Mouse (Mus musculus) lung, embryonic 16.5 days (tissue): ENCODE measurements around the gene Mgat3. TPM values are rescaled to one million over a fixed set of nuclear protein-coding genes. Genes with fewer than 3 reads are reported as not detected.

ENCODE experiments used
- ATAC-seq: fragments of 200-750 bp; cut with Nextera tagmentation; 2 replicates; pipeline ENCODE4 v1.8.0; 2017; ENCODE audit warnings: low read depth, mild to moderate bottlenecking, moderate library complexity
- H3K27ac ChIP-seq: fragments of 300-500 bp; sonication (generic); 2 replicates; pipeline ENCODE4 v1.5.1; 2014; ENCODE audit warnings: mild to moderate bottlenecking, control low read depth, low read length
- H3K27me3 ChIP-seq: fragments of 300-500 bp; sonication (generic); 2 replicates; pipeline ENCODE4 v1.6.1; 2014; ENCODE audit warnings: low read depth, low read length, mixed read lengths; ENCODE audit not compliant: control insufficient read depth, insufficient read depth
- H3K36me3 ChIP-seq: fragments of 300-500 bp; sonication (generic); 2 replicates; pipeline ENCODE4 v1.6.1; 2014; ENCODE audit warnings: low read length; ENCODE audit not compliant: control insufficient read depth, insufficient read depth
- H3K4me1 ChIP-seq: fragments of 300-500 bp; sonication (generic); replicated peaks from 2 replicates; pipeline ENCODE4 v1.6.1; 2014; ENCODE audit warnings: low read length, mixed read lengths; ENCODE audit not compliant: control insufficient read depth, insufficient read depth
- H3K4me2 ChIP-seq: fragments of 300-500 bp; sonication (generic); 2 replicates; pipeline ENCODE4 v1.6.1; 2014; ENCODE audit warnings: low read depth, low read length, control low read depth
- H3K4me3 ChIP-seq: fragments of 300-500 bp; sonication (generic); 2 replicates; pipeline ENCODE4 v1.5.1; 2014; ENCODE audit warnings: mild to moderate bottlenecking, low read length, control low read depth
- H3K9ac ChIP-seq: fragments of 300-500 bp; sonication (generic); 2 replicates; pipeline ENCODE4 v1.6.1; 2014; ENCODE audit warnings: low read length, control low read depth
- H3K9me3 ChIP-seq: fragments of 300-500 bp; sonication (generic); 2 replicates; pipeline ENCODE4 v1.6.1; 2016; ENCODE audit warnings: low read length; ENCODE audit not compliant: control insufficient read depth
- WGBS: fragments of 180-500 bp; shearing (Covaris S2); extraction: QIAGEN DNeasy Blood & Tissue Kit; methylation state at CpG from one replicate; pipeline ENCODE4 v1.1.7; 2014; 5-methylcytosine and 5-hydroxymethylcytosine counted together
- polyA plus RNA-seq: library from polyadenylated mRNA; unstranded; fragments of >200 nt; fragmentation: Nextera tagmentation; extraction: Ambion mirVana; gene quantifications from 2 replicates; pipeline ENCODE4 v1.2.1, GENCODE M21; 2015

Mgat3 gene
- polyA plus RNA-seq, 1 experiment from 2014 or later: 4.3 TPM

- ATAC-seq: no peak
- no peak overlapping the region for H3K27ac ChIP-seq
- H3K9me3 ChIP-seq: no peaks in the 10 kb centered on the region
- H3K36me3 ChIP-seq: peaks cover 48% of the 10 kb centered on the region
- no peaks in the 10 kb centered on the region for H3K27me3 ChIP-seq
- H3K4me3 ChIP-seq: no peak overlapping the region
- H3K4me1 ChIP-seq: no peaks in the 10 kb centered on the region; the same call in 1 of the 2 replicates
- H3K4me2 ChIP-seq: no peak overlapping the region
- WGBS: 94% methylated on average over 12 of the region's 12 CpGs
- H3K9ac ChIP-seq: no peak overlapping the region
These were observed 74.6 kb downstream of the Mgat3 start for GRCm38 (mm10) chr15:80248135-80248534.

DNA sequence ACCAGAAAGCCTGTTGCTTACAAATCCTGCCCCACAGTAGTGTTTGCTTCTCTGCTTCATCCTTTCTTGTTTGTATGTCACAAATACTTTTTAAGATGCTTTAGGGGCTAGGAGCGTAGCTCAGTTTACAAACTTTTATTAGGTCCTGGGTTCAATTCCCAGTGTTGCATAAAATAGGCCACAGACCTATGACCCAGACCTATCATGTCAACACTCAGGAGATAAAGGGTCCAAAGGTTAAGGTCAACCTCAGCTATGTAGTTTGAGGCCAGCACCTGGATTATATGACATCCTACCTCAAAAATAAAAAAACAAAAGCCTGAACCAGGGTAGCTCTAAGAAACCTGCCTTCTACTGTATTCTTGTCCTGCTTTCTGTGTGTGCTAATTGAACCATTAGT is 75.1 kb downstream of the Mgat3 start:
- whole genome bisulfite sequencing: 80% methylated on average over 1 of the region's 1 CpGs

GRCm38 (mm10) chr15:80249672-80250071 is 76.2 kb downstream of the Mgat3 start:
- Histone ChIP-seq H3K36me3 (peaks cover 42% of the 10 kb centered on the region), H3K9me3 (no peaks in the 10 kb centered on the region), H3K27ac (no peak overlapping the region), H3K4me1 (peaks cover 9% of the 10 kb centered on the region), H3K27me3 (no peaks in the 10 kb centered on the region), H3K4me2 (no peak overlapping the region), H3K4me3 (no peak overlapping the region), H3K9ac (no peak overlapping the region)
- no peak for ATAC-seq
- 91% methylated on average over 10 of the region's 10 CpGs for WGBS

More for the DNA sequence above, 75.1 kb downstream of the Mgat3 start:
- Histone ChIP-seq H3K4me1 (peaks cover under 1% of the 10 kb centered on the region), H3K9ac (no peak overlapping the region), H3K36me3 (peaks cover 48% of the 10 kb centered on the region), H3K27ac (no peak overlapping the region), H3K9me3 (no peaks in the 10 kb centered on the region), H3K4me2 (no peak overlapping the region), H3K27me3 (no peaks in the 10 kb centered on the region), H3K4me3 (no peak overlapping the region)
- ATAC-seq: no peak

- no peak overlapping the region for H3K4me2 ChIP-seq
- no peaks in the 10 kb centered on the region for H3K9me3 ChIP-seq
- peaks cover 9% of the 10 kb centered on the region for H3K4me1 ChIP-seq
- H3K36me3 ChIP-seq: peaks cover 41% of the 10 kb centered on the region
- 66% methylated on average over 6 of the region's 6 CpGs for WGBS
- H3K9ac ChIP-seq: no peak overlapping the region
- H3K27me3 ChIP-seq: no peaks in the 10 kb centered on the region
- no peak overlapping the region for H3K4me3 ChIP-seq
- ATAC-seq: no peak
- H3K27ac ChIP-seq: no peak overlapping the region
These were observed 77.1 kb downstream of the Mgat3 start for GRCm38 (mm10) chr15:80250586-80250985.

GRCm38 (mm10) chr15:80253530-80253929 is 80.0 kb downstream of the Mgat3 start:
- no peak overlapping the region for H3K4me3 ChIP-seq
- H3K36me3 ChIP-seq: peaks cover 44% of the 10 kb centered on the region
- 30% methylated on average over 2 of the region's 2 CpGs for WGBS
- ATAC-seq: no peak
- H3K4me1 ChIP-seq: peaks cover 25% of the 10 kb centered on the region
- peak overlapping the region; percentile 98 for H3K27ac ChIP-seq
- H3K9ac ChIP-seq: no peak overlapping the region
- no peaks in the 10 kb centered on the region for H3K27me3 ChIP-seq
- no peaks in the 10 kb centered on the region for H3K9me3 ChIP-seq
- no peak overlapping the region for H3K4me2 ChIP-seq

DNA sequence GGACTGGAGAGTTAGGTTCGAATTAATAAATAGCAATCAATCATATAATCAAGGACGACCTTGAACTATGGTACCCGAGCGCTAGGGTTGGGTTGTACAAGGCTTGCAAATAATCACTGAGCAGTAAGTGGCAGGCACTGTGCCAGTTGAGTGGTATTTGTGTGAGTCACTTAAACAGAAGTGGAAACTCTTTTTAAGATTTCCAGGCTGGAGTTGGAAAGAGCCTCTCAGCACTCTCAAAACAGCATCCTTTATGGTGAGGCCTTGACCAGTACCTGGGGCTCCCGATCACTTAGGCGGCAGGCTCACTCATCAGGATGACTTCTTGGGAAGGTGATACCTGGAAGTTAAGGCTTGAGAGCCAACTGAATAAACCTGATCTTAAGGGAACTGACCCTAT is 80.7 kb downstream of the Mgat3 start:
- peaks cover 25% of the 10 kb centered on the region for H3K4me1 ChIP-seq
- 34% methylated on average over 6 of the region's 6 CpGs for WGBS

GRCm38 (mm10) chr15:80254847-80255645 is 81.5 kb downstream of the Mgat3 start, which contains the start of gene Atf4:
Atf4 (plus strand) TSS chr15:80255184.
- WGBS: under 1% methylated on average over 62 of the region's 62 CpGs
- Histone ChIP-seq H3K27me3 (no peaks in the 10 kb centered on the region), H3K9me3 (no peaks in the 10 kb centered on the region), H3K4me1 (peaks cover 25% of the 10 kb centered on the region), H3K9ac (peak within 1 kb of the TSS; percentile 100), H3K4me2 (peak within 1 kb of the TSS; percentile 95), H3K4me3 (peak within 1 kb of the TSS; percentile 99), H3K36me3 (peaks cover 33% of the 10 kb centered on the region), H3K27ac (peak within 1 kb of the TSS; percentile 98)
- ATAC-seq: peak; percentile 95

More for the DNA sequence above, 80.7 kb downstream of the Mgat3 start:
- H3K36me3 ChIP-seq: peaks cover 38% of the 10 kb centered on the region
- peak overlapping the region; percentile 100 for H3K9ac ChIP-seq
- no peaks in the 10 kb centered on the region for H3K9me3 ChIP-seq
- peak overlapping the region; percentile 95 for H3K4me2 ChIP-seq
- ATAC-seq: no peak
- peak overlapping the region; percentile 98 for H3K27ac ChIP-seq
- H3K4me3 ChIP-seq: peak overlapping the region; percentile 99
- H3K27me3 ChIP-seq: no peaks in the 10 kb centered on the region

GRCm38 (mm10) chr15:80255646-80256121 is 82.2 kb downstream of the Mgat3 start:
- peak overlapping the region; percentile 100 for H3K9ac ChIP-seq
- peak overlapping the region; percentile 95 for H3K4me2 ChIP-seq
- peaks cover 31% of the 10 kb centered on the region for H3K36me3 ChIP-seq
- peaks cover 25% of the 10 kb centered on the region for H3K4me1 ChIP-seq
- H3K9me3 ChIP-seq: no peaks in the 10 kb centered on the region
- H3K4me3 ChIP-seq: peak overlapping the region; percentile 99
- ATAC-seq: peak; percentile 70
- H3K27me3 ChIP-seq: no peaks in the 10 kb centered on the region
- WGBS: under 1% methylated on average over 51 of the region's 51 CpGs
- peak overlapping the region; percentile 98 for H3K27ac ChIP-seq

- H3K27ac ChIP-seq: peak overlapping the region; percentile 98
These were observed 82.7 kb downstream of the Mgat3 start for GRCm38 (mm10) chr15:80256242-80256641.

More at GRCm38 (mm10) chr15:80256242-80256641, 82.7 kb downstream of the Mgat3 start:
- no peak for ATAC-seq
- Histone ChIP-seq H3K4me3 (peak overlapping the region; percentile 99), H3K36me3 (peaks cover 28% of the 10 kb centered on the region), H3K9me3 (no peaks in the 10 kb centered on the region), H3K9ac (peak overlapping the region; percentile 100), H3K4me1 (peaks cover 25% of the 10 kb centered on the region), H3K27me3 (no peaks in the 10 kb centered on the region), H3K4me2 (peak overlapping the region; percentile 95)
- WGBS: 4% methylated on average over 16 of the region's 16 CpGs
